Mouse (Mus musculus): Measurements from ENCODE around the gene Pcdh7.

Gene Pcdh7

DNA sequence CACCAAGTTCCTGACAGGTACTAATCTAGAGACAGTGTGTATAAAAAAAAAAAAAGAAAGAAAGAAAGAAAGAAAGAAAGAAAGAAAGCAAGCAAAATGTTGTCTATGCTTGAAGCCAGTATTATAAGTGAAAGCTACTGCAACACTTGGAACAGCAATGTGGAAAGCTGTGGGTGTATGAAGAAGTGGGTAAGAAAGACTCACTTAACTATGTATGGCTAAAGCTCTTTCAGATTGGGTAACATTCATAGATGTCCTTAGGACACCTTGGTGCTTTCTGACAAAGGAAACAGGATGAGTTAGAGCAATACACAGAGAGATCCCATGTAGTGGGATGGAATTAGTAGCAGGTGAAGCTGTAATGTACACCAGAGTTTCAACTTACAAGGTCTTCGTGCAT is 32.6 kb downstream of the Pcdh7 start:
- no peak for DNase-seq (ENCODE audit: low spot score)

DNA sequence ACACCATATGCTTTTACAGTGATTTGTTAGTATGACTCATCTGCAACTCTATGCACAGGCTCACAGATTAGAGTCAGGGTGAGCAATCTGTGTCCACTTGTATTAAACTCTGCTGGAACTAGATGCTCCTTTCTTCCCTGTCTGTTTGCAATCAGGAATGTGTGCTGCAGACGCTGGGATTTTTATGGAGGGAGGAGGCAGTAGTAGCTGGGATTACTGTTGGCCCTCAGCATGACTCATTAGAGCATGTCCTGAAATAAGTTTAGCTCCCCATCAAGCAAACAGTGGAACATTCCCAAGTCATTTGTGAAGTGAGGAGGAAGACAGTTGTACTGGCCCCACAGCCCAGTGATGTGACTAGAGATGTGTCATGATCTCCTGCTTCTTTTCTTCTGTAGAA is 38.0 kb downstream of the Pcdh7 start:
- DNase-seq (ENCODE audit: low spot score): no peak

DNA sequence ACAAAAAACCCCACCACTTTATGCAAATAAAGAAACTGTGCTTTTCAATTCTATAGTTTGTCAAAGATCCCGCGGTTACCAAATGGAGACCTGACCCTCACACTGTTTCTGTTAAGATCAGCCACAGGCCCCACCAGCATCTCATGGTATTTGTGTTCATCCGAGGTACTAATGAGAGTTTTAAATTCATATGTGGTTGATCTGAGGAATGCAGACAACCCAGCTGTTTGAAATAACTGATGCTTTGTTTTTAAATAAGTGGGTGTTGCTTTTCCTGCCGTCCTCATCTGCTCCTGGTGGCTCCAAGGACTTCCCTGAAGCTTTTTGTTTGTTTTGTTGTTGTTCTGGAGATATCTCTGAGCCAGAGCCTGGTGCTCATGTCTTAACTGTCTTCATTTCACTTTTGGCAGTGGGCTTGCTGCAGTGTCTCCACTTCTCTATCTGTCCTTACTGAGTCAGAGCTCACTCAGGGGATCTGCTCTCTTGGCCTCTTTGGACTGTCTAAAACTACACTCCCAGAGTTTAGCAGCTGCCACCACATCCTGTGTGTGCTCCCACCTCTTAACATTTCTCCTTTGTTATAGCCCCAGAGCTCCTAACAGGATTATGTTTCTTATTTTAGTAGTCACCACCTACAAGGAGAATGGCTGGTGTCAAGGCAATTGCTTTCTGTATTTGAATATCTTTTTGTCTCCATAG is 39.1 kb downstream of the Pcdh7 start:
- DNase-seq (ENCODE audit: low spot score): no peak

DNA sequence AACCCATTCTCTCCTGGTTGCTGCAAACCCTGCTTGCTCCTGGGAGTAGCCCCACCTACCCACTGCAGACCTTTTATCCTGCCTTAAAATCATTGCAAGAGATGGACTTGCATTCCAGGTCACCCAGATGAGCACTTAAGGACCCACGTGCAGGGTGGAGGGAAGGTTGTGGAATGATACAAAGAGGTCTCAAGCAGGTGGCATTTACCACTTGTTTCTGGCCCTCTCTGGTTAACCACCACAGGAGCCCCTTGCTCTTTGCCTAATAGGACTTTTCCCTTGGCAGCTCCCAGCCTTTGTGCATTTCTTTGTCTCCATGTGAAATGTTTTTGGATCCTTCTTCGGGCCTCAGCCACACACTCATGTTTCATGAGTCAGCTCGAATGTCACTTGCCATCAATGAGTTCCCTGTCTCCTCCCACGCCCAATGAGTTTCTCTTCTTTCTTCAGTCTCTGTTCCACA is 39.7 kb downstream of the Pcdh7 start:
- no peak for DNase-seq (ENCODE audit: low spot score)

DNA sequence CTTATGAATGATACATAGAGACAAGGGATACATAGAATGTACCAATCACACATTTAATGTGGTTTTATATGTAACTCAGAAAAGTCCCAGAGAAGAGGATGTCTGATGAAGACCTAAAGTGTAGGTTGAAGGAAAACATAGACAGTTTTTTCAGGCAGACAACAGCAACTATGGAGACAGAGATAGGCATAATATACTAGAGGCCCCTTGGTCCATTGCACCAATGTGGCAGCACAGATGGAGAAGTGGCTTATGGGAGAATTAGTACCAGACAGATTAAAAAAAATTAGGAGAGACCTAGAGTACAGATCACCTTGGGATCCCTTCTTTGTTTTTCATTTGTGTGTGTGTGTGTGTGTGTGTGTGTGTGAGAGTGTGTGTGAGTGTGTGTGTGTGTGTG is 41.2 kb downstream of the Pcdh7 start:
- DNase-seq (ENCODE audit: low spot score): no peak

DNA sequence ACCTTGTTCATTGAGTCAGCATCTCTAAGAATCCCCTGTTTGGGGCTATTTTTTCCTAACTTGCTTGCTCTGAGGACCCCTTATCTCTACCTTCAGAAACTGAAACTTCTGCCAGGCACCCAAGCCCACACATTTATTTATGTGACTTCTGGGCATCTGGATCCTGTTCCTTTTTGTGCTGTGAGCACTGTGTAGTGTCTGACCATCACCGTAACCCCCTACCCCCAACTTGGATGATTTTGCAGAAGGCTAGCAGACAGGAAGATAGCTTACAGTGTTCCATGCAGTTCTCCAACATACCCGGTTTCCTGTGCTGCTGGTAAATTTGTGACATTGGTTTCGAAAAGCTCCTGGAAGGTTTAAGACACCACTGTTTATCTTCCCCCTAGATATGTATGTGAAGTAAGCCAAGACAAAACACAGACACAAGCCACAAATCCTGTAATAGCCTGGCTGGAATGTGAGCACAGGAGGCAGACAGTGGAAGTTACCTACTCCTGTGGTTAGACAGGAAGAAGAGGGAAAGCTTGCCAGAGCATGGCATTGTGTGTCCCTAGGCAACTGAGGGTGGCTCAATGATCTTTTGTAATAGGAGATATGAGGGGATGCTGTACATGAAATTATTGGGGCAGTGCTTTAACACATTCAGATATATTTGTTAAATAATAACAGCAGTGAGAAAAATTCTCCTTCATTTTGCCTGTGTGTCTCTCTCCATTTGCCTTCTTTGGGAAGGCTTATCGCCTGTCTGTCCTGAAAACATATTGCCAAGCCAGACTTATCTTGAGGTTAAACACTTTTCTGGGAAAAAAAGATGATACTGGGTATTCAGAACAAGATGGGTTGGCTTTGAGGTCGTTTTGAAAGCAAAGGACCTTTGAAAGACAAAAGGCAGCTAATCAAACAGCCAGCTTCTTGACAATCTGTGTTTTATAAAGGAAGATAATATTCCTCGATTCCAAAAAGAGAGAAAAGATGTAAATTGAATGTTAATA is 42.6 kb downstream of the Pcdh7 start:
- no peak for DNase-seq (ENCODE audit: low spot score)

DNA sequence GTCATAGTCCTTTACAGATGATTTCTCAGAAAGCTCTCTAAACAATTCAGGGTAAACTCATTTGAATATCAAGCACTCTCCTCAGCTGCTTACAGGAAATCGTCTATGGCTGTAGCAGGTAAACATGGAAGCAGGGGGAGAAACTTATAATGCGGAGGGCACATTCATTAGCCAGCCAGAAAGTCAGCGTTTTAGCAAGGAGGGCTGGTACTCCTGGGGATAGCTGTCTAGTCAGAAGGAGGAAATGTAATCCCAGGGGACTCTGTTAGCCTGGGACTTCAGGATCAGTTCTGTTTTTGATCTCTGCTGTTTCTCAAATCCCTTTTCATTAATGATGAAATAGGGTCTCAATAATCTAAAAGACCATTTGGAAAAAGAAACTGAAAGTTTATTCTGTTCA is 47.6 kb downstream of the Pcdh7 start:
- DNase-seq (ENCODE audit: low spot score): no peak

DNA sequence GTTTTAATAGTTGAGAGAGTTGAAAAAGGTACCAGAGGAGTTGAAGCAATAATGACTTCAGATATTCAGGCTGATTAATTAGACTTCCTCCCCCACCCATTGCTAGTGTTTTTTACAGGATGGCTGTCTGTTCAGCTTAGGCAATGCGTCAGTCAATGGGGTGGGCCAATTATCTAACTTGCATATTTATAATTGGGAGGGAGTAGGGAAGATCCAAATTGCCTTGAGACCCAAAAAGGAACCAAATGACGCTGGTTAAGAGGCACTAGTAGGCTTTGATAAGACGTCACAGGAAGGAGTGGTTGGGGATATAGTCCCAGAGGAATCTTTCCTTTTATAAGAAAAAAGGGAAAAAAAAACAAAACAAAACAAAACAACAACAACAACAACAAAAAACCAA is 49.6 kb downstream of the Pcdh7 start:
- DNase-seq (ENCODE audit: low spot score): no peak

DNA sequence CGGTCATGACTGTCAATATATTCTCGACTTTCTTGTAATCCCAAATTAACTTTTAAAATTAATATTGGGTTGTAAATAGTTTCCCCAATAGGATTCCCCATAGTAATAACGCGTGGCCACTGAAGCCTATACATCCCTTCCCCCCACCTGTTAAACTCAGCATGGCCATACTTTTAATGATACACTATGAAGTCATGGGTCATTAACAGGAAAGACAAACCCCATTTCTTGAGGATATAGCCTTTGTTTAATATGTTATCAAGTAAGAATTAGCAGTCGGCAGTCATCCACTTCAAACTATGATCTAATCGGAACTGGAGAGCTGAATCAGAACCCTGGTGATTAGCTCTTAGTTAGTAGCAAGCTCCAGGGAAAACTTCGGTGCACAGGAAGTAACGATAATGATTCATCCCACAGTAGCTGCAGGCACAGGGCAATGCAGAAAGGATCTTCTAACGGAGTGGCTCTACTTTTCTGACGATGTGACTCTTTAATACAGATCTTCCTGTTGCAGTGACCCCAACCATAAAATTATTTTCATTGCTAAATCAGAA is 50.8 kb downstream of the Pcdh7 start:
- DNase-seq (ENCODE audit: low spot score): no peak

DNA sequence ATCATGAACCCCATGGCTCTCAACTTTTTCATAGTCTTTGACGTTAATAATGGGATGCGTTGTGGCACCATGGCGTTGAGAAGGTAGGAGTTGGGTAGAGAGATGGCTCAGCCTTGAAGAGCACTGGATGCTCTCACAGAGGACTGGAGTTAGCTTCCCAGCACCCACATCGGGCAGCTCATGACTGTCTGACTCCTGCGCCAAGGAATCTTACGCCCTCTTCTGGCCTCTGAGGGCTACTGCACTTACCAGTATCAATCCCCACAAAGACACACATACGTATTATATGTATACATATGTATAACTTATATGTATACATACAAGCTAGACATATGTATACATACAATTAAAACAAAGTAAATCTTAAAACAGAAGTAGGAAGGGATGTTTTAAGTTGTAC is 51.9 kb downstream of the Pcdh7 start:
- DNase-seq (ENCODE audit: low spot score): no peak

DNA sequence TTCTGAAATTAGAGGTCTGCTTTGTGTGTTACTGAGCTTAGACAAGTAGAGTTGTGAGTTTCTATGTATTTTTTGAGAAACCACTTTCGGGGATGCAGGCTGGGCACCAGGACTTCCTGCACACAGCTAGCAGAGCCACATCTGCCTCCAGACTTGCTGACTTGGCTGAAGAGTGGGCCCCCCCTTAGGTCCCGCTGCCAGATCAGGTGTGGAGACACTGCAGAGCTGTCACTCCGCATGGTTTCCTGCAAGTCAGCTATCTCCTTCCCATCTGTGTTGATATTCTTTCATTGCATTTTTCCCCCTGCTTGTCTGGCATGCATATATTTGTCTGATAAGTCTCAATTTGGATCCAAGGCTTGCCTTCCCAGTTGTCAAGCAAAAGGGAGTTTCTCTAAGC is 52.6 kb downstream of the Pcdh7 start:
- no peak for DNase-seq (ENCODE audit: low spot score)

DNA sequence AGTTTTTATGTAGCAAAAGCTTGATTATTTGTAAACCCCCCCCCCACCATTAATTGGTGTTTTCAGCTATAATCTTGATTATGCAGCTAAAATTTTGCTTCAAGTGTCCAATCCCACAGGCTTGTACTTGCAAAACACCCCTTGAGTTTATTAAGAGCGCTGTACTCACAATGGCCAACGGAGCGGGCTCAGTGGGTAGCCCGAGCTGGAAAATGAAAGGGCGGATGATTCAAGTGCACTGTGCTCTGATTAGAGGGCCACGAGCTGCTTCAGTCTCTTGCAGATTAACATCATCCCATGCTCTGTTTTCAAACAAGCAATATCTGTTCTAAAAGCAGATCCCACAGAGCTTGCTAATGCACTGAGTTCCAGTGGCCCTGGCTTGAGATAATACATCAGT is 53.4 kb downstream of the Pcdh7 start:
- no peak for DNase-seq (ENCODE audit: low spot score)

DNA sequence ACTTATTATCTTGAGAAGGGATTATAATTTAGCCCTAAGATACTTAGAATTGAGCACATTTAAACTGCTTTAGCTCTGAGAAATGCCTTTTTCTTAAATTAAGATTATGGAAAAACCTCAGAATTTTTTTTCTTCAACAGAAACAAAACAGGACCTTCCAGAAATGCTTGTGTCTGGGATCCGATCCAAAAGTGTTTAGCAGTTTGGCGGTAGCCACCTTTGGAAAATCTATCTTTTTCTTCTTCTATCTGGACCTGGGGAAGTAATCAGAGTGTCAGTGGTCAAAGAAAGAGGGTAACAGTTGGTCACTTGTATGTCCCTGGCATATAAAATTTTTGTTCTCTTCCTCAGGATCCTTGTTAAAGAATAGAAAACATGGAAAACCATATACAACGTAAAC is 54.9 kb downstream of the Pcdh7 start:
- no peak for DNase-seq (ENCODE audit: low spot score)

DNA sequence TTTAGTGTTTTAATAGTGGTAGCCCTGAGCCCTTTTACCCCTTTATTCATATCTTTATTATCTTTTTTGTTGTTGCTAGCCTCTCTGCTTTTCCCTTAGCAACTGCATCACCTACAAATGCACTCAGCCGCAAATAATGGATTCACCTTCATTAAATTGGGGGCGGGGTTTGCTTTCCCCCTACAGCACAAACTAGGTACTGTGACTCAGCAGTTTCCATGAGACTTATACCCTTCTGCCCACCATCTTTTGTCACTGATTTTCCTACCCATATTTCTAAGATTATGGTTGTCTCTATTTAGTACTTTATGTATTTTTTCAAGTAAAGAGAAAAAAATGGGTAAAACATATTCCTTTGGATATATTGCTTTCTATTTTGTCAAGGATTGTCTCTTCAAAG is 56.7 kb downstream of the Pcdh7 start:
- no peak for DNase-seq (ENCODE audit: low spot score)

DNA sequence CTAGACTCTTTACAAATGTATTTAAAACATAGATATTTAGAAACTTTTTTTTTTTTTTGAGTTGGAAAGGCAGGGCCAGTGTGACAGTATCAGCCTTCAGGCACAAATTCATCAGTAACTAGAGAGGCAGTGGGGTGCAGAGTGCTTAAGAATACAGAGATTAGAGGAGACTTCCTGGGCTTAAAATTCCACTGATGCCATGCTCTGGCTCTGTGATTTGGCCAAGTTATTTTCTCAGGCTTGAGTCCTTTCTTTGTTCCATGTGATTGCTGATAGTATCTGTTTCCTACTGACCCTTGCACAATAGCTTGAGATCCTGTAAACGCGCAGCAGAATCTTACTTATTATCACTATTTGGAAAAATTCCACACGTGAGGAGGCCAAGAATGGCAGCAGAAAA is 60.3 kb downstream of the Pcdh7 start:
- no peak for DNase-seq (ENCODE audit: low spot score)

DNA sequence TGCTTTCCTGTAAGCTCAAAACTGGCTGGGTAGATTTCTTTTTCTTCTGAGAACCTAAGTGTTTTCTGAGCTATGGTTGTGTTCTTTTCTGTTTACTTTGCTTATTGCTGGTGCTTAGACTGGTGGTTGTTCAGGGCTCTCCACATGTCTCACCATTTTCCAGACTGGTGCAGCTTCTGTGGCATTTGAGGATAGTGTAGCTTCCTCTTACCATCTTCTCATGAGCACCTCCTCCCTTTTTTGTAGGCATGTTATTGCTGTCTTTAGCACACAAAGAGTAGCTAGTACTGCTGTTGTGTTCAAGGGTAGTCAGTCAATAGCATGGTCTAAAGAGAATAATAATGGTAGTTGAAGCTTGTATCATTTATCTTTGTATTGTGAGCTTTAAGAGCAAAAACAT is 62.2 kb downstream of the Pcdh7 start:
- no peak for DNase-seq (ENCODE audit: low spot score)

DNA sequence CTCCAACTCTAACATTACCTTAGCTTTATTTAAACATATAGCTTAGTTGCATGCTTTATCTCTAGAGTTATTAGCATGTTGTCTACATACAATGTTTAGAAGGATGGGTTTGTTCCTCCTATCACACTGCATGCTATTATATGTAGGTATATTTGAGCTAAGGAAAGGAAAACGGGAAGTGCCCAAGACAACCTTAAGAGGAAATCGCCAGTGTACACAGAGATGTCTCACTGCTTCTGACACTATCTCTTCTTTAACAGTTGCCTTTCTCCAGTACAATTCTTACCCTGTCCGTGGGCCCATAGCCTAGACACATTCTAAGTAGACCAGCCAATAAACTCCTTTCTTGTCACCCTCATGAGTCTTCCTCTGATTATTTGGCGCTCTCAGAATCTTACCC is 62.8 kb downstream of the Pcdh7 start:
- DNase-seq (ENCODE audit: low spot score): no peak

DNA sequence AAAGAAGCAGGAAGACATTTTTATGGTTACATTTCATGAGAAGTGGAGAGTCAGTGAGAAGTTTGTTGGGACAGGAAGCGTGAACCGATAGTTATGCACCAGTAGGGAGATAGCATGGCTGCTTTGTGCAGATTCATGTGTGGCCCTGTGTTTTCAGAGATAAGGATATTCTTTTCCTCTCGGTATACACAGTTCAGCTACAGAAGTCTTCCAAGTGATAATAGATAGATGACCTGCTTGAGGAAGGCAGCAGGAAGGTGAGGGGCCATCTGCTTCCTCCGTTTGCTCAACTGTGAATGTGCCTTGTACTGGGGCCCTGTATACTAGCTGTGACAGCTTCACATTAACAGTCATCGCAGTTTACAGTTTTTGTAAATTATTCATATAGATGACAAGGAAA is 64.2 kb downstream of the Pcdh7 start:
- DNase-seq (ENCODE audit: low spot score): no peak

DNA sequence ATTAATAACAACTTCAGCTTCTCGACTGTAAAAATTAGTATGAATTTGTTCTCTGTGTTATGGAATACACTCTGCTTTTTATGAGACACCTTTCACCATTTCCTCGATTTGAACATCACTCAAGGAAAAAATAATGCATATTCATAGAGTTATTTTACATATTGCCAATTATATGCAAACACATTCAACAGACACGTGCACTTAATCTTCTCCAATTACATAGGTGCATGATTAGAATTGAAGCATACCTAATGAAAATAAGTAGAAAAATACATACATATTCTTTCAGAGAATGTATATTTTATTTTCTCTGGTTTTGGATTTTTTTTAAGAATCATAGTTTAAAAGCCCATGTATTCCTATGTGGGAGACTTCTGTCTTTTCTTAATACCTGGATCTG is 64.8 kb downstream of the Pcdh7 start:
- no peak for DNase-seq (ENCODE audit: low spot score)

DNA sequence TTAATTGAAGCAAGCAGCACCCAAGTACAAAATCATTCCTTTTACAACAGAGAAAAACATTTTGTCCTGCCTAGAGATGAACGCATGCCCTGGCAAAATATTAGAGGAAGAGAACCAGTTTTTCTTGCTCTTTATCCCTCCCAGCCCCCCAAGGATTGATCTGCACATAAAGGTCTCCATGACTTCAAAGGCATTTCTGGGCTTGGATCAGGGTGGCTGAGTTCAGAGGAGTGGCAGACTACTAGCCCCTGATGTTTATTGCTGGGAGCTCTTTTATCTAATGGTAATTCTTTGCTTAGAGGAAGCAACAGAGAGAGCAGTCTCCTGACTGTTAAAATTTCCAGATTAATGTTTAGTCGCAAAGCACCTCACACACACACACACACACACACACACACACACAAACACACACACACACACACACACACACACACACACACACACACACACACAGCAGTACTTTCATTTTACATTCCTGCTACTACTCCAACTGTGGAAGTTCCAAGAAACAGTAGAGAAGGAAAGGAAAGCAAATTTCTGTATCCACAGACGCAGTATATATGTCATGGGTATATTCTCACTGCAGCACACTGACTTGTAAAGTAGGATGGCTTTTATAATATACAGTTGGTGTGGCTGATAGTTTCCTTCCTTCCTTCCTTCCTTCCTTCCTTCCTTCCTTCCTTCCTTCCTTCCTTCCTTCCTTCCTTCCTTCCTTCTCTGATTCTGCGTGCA is 71.2 kb downstream of the Pcdh7 start:
- DNase-seq (ENCODE audit: low spot score): no peak

DNA sequence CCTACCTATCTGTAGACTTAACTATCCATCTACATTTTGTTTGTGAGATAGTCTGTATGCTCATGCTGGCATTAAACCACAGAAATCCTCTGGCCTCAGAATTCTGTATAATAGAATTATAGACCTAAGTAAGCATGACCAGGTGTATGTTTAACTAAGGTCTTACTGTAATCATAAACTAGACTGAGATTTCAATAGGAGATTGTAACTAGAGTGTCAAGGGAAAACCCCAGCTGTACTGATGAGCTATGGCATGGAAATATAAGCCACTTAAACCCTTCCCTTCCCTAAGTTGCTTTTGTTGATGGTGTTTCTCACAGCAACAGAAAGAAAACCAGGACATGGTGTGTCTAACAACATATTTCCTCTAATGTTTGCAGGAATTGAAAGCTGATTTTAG is 78.6 kb downstream of the Pcdh7 start:
- DNase-seq (ENCODE audit: low spot score): no peak

DNA sequence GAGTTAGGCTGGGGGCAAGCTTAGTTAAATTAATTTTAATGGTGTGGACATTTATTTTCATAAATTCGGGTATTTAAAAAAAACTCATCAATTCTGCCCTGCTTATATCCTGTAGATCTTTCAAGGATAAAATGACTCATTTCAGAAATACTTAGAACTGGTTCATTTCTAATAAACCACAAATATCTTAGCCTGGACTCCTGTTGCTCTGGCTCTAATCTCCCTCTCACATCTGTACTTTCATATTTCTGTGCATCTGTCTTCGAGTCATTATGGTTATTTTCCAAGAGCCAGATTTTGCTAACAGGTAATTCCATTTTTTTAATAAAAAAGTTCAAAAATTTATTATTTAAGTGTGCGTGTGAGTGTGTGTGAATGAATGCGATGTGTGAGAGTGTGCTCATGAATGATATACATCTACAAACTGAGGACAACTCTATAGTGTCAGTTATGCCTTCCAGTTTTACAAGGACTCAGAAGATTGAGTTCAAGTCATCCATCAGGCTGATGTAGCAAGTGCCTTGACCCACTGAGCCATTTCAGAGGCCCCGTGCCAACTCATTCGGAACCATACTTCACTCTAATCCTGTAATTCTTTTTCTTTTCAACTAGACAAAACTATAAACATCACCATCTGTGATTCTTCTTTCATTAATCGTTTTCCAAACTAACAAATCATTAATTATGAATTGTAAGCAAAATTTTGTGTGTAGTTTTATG is 80.3 kb downstream of the Pcdh7 start:
- DNase-seq (ENCODE audit: low spot score): no peak
